Mouse (Mus musculus) embryo, embryonic 11.5 days (tissue): Measurements from ENCODE around the gene Vat1.
"Not testable (repeated sequence)": the region's sequence is repeated elsewhere in the genome, so short reads cannot be mapped to it uniquely, and the experiment has no call there.

Source experiments
- DNase-seq: peaks from one replicate; pipeline ENCODE4 v3.0.0-alpha.2; 2012; ENCODE audit warnings: low read depth, low spot score

Vat1 gene

DNA sequence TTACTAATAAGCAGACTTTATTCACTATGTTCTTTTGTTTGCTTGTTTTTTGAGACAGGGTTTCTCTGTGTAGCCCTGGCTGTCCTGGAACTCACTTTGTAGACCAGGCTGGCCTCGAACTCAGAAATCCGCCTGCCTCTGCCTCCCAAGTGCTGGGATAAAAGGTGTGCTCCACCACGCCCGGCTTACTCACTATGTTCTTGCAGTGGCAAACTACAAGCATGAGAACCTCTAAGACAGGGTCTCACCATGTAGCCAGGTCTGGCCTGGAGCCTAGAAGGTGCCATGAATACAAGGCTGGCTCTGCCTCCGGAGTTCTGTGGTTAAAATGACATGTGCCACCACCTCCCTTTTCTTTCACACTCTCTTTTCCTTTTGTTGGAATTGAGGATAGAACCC, 521 bp upstream of the Vat1 start:
- DNase-seq, result not testable (repeated sequence)

- DNase-seq, result no peak
These were observed 745 bp downstream of the Vat1 start for GRCm38 (mm10) chr11:101465101-101465868.

- no peak for DNase-seq
These were observed 1.6 kb downstream of the Vat1 start, which contains the start of gene Rnd2 for GRCm38 (mm10) chr11:101464211-101465100. TSS of gene Rnd2 (plus strand) at chr11:101464999.

- DNase-seq, result no peak
These were observed 3.2 kb downstream of the Vat1 start for GRCm38 (mm10) chr11:101462583-101463440.

GRCm38 (mm10) chr11:101462141-101462540, 3.9 kb downstream of the Vat1 start:
- DNase-seq, result no peak

DNA sequence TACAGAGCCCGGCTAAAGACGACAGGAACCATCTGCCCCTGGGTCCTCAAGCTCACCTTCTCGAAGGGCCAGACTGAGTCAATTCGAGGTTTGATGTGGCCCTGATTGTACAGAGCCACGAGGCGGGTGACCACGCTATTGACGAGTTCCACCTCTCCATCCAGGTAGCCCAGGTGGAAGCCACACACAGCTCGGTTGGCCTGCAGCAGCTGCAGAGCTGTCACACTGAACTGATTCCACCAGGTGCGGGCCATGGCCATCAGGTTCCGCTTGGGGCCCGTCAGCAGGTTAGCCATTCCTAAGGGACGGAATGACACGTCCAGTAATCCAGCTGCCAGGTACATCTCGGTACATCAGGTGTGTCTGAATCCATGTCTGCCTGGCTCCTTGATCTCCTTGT, 5.7 kb downstream of the Vat1 start:
- DNase-seq, result no peak

- no peak for DNase-seq
These were observed 6.3 kb downstream of the Vat1 start for GRCm38 (mm10) chr11:101459716-101460115.

DNA sequence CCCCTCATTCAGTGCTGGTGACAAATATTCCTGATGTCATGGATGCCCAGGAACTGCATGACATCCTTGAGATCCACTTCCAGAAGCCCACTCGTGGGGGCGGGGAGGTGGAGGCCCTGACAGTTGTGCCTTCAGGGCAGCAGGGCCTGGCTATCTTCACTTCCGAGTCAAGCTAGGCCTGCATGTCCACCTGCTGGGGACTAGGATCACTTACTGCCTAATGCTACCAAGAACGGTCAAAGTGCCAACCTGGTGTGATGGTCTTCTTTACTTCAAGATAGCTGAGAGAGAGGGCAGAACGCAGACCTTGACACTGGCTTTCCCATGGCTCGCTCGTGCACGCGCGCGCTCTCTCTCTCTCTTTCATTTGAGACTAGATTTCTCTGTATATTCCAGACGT, 7.8 kb downstream of the Vat1 start:
- DNase-seq, result no peak

DNA sequence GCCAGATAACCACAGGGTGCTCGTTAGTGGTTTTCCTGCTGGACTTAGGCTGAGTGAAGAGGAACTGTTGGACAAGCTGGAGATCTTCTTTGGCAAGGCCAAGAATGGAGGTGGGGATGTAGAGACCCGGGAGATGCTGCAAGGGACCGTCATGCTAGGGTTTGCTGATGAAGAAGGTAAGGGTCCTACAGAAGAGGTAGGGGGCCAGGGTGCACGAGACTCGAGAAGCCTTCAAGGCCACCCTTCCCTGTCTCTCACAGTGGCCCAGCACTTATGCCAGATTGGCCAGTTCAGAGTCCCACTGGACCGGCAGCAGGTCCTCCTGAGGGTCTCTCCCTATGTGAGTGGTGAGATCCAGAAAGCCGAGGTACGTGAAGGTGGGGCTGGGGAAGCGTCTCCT, 8.4 kb downstream of the Vat1 start:
- no peak for DNase-seq

- no peak for DNase-seq
These were observed 10.4 kb downstream of the Vat1 start for GRCm38 (mm10) chr11:101455627-101456026.

GRCm38 (mm10) chr11:101454702-101455101, 11.3 kb downstream of the Vat1 start:
- no peak for DNase-seq

GRCm38 (mm10) chr11:101452093-101452774, 13.8 kb downstream of the Vat1 start:
- DNase-seq, result no peak

- DNase-seq, result no peak
These were observed 14.5 kb downstream of the Vat1 start for GRCm38 (mm10) chr11:101451536-101451935.

DNA sequence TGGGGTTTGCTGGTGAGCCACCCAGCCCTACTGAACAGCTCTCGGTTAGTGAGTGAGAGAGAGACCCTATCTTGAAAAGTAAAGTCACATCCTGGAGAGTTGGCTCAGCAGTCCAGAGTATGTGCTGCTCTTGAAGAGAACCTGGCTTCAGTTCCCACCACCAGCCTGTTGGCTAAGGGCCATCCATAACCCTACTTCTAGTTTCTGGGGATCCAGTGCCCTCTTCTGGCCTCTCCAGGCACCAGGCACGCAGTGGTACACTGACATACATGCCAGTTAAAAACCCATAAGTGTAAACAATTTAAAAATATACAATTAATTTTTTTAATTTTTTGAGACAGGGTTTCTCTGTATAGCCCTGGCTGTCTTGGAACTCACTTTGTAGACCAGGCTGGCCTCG, 15.6 kb downstream of the Vat1 start:
- DNase-seq, result no peak

DNA sequence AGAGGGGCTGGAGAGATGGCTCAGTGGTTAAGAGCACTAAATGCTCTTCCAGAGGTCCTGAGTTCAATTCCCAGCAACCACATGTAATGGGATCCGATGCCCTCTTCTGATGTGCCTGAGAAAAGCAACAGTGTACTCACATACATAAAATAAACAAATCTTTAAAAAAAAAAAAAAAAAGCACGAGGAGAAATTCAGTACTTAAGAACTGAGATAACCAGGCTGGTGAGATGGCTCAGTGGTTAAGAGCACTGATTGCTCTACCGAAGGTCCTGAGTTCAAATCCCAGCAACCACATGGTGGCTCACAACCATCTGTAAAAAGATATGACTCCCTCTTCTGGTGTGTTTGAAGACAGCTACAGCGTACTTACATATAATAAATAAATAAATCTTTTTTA, 16.4 kb downstream of the Vat1 start:
- not testable (repeated sequence) for DNase-seq

DNA sequence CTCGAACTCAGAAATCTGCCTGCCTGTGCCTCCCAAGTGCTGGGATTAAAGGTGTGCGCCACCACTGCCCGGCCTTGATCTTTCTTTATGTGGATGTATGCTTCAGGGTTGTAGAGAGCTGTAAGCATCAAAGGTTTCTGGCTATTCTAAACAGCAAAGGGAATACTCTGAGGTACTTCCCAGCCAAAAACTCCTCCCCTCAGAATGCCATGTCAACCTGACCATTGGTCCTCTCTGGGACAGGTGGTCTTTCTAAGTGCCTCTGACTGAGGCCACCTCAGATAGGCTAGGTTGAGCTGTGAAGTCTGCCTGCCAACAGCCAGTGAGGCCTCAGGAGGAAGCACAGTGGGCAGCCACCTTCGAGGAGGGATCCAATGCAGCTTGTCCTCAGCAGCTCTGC, 17.1 kb downstream of the Vat1 start:
- no peak for DNase-seq

GRCm38 (mm10) chr11:101448274-101448746, 17.7 kb downstream of the Vat1 start, which contains the start of gene Ifi35:
TSS of gene Ifi35 (plus strand) at chr11:101448407.
- no peak for DNase-seq

GRCm38 (mm10) chr11:101447786-101448185, 18.2 kb downstream of the Vat1 start:
- no peak for DNase-seq

DNA sequence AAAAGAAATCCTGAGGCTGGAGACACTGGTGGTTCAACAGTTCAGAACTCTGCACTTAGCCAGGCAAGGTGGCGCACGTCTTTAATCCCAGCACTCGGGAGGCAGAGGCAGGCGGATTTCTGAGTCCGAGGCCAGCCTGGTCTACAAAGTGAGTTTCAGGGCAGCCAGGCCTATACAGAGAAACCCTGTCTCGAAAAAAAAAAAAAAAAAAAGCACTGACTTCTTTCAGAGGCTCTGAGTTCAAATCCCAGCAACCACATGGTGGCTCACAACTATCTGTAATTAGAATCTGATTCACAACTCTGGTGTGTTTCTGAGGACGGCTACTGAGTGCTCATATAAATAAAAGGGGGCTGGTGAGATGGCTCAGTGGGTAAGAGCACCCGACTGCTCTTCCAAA, 19.2 kb downstream of the Vat1 start:
- DNase-seq, result not testable (repeated sequence)

GRCm38 (mm10) chr11:101446319-101446718, 19.7 kb downstream of the Vat1 start:
- DNase-seq, result no peak

- no peak for DNase-seq
These were observed 23.3 kb downstream of the Vat1 start for GRCm38 (mm10) chr11:101442760-101443159.
